Mouse (Mus musculus) liver, embryonic 14.5 days (tissue): ENCODE measurements around the gene Mum1.

Source experiments
- CTCF ChIP-seq: IDR thresholded peaks from 2 replicates; pipeline ENCODE4 v1.5.1; 2016; ENCODE audit warnings: antibody characterized with exemption, low read depth, control low read depth
- EP300 ChIP-seq: IDR thresholded peaks from 2 replicates; pipeline ENCODE4 v1.6.1; 2016; ENCODE audit warnings: antibody characterized with exemption, low read depth

DNA sequence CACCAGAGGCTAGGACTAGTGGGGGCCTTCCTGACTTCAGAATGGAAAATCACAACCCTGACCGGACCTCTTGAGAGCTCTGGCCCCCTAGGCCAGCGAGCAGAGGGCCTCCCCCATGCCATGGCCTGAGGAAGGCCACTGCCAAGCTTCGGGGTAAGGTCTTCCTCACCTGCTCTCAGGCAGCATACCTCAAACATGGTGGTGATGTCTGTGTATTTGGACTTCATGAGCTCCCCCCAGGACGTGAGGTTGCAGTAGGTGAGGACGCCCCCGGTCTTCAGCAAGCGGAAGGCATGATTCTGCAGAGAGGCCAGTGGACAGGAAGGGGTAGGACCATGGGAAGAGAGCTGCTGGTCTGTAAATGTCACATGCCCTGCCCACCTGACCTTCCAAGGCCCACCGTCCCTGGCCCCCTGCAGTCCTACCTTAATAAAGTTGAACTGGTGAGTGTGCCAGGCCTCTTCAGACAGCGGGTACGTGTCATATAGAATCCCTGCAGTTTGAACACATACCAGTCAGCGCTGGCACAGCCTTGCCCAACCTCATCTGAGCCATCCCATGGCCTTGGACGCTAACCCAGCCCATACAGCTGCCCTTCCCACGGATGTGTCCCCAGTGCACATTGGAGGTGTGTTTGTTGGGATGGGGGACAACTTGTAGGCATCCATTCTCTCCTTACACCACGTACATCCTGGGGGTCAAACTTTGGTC, 32.7 kb downstream of the Mum1 start:
- TF ChIP-seq EP300 (no peak), CTCF (no peak)
